Mouse (Mus musculus) right cerebral cortex, postnatal 4 days (tissue): ENCODE results near the gene Spns1.
"Not testable (repeated sequence)": the region's sequence is repeated elsewhere in the genome, so short reads cannot be mapped to it uniquely, and the experiment has no call there.

Experiments used
- DNase-seq: peaks from one replicate; pipeline ENCODE4 v3.0.0-alpha.2; 2022

Spns1 gene

GRCm38 (mm10) chr7:126335556-126335955 is 41.7 kb downstream of the Spns1 start:
- DNase-seq: no peak

- no peak for DNase-seq
These were observed 44.6 kb downstream of the Spns1 start for GRCm38 (mm10) chr7:126332691-126333090.

- no peak for DNase-seq
These were observed 46.6 kb downstream of the Spns1 start for GRCm38 (mm10) chr7:126330693-126331092.

GRCm38 (mm10) chr7:126329907-126330645 is 47.2 kb downstream of the Spns1 start:
- DNase-seq: no peak

GRCm38 (mm10) chr7:126328848-126329247 is 48.4 kb downstream of the Spns1 start:
- DNase-seq: not testable (repeated sequence)

- not testable (repeated sequence) for DNase-seq
These were observed 51.5 kb downstream of the Spns1 start for GRCm38 (mm10) chr7:126325576-126326273.

- DNase-seq: no peak
These were observed 52.5 kb downstream of the Spns1 start for GRCm38 (mm10) chr7:126324791-126325190.

- DNase-seq: peak; percentile 90
These were observed 53.5 kb downstream of the Spns1 start for GRCm38 (mm10) chr7:126323729-126324128.
